Mouse (Mus musculus) hindlimb bud, embryonic 11.5 days (tissue): Measurements from ENCODE around the gene 1700023F06Rik.

ENCODE experiments used
- DNase-seq: peaks from one replicate; pipeline ENCODE4 v3.0.0-alpha.2; 2012; ENCODE audit warnings: low read depth, low spot score; ENCODE audit errors: extremely low spot score

Gene 1700023F06Rik

GRCm38 (mm10) chr11:103192230-103192955, 16.0 kb downstream of the 1700023F06Rik start:
- no peak for DNase-seq

DNA sequence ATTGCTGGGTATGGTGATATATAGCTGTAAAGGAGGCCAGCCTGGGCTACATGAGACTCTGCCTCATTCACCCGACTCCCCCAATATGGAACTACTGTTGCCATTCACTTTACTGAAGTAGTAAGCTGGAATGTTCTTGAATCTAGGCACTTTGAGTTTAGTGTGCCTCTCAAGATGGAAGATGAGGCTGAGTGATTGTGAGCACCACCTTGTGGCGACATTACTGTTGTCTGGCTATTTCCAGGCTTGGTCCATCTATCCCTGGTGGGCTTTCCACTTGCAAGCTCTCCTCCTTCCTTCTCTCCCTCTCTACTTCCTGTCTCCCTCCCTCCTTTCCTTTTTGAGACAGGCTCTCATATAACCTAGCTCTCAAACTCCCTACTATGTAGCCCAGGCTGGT, 23.5 kb downstream of the 1700023F06Rik start:
- peak; percentile 20 for DNase-seq

GRCm38 (mm10) chr11:103181911-103182310, 26.4 kb downstream of the 1700023F06Rik start:
- no peak for DNase-seq

GRCm38 (mm10) chr11:103181349-103181748, 27.0 kb downstream of the 1700023F06Rik start:
- no peak for DNase-seq

- no peak for DNase-seq
Measured at GRCm38 (mm10) chr11:103180426-103180825, 27.9 kb downstream of the 1700023F06Rik start.

DNA sequence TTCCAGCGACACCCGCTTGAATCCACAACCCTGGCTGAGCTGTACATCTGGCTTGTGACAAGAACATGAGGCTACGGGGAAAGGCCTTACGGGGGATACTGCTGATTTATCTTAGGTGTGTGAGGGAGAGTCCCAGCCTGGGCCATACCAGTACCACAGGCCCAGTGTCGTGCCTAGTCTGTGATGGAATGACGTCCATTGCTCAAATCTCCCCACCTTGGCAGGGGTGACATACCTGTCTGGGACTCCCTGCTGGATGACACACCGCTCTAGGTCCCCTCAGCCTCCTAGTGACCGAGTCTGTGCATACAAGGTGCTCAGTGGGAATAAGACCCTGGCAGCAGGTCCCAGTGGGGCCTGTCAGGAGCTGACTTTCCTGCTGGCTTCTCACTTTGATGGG, 29.6 kb downstream of the 1700023F06Rik start:
- no peak for DNase-seq

GRCm38 (mm10) chr11:103177815-103178485, 30.4 kb downstream of the 1700023F06Rik start:
- no peak for DNase-seq

DNA sequence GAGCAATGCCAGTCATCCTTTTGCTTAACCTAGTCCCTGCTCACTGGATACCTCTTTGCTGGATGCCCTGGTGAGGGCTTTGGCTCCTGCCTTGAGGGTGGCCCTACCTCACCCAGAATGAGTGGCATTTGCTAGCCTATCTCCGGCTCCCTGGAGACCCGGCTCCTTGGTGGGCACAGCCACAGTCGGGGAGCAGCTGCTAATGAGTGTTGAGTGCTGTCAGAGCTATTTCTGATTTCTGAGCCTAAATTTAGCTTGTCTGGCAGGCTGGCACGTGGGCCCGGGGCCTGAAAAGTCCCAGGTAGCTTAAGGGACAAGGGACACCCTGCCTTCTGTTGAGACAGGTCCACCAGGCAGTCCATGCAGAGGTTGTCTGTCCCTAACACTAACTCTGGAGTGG, 31.1 kb downstream of the 1700023F06Rik start:
- DNase-seq = no peak

- DNase-seq = no peak
Measured at GRCm38 (mm10) chr11:103176510-103176909, 31.8 kb downstream of the 1700023F06Rik start.

- no peak for DNase-seq
Measured at GRCm38 (mm10) chr11:103175688-103176442, 32.5 kb downstream of the 1700023F06Rik start.

- DNase-seq = no peak
Measured at GRCm38 (mm10) chr11:103174891-103175391, 33.4 kb downstream of the 1700023F06Rik start.

GRCm38 (mm10) chr11:103174411-103174832, 33.9 kb downstream of the 1700023F06Rik start:
- DNase-seq = no peak

DNA sequence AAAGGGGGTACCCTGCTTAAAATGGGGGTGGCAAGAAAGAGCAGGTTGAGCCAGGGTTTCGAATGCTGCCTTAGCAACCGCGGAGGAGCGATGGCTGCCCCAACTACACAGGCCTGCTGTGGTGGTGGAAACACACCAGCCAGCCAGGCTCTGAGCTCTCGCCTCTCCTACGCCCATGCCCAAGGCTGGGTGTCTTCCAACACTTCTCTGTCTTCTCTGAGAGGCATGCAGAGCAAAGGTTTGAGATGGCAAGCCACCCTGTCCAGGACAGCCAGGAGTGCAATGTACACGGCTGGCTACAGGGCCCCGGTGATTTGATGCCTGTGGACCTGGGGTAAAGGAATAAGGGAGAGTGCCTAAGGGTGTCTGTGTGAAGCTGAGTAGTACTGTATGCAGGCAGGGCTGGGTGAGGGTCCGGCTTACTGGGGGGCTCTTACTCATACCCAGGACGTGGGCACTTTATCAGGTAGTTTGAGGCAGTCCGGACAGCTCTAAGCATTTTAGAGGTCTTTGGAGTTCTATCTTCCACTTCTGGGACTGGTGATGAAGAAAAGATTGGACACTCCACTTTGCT, 34.5 kb downstream of the 1700023F06Rik start:
- no peak for DNase-seq

GRCm38 (mm10) chr11:103173041-103173770, 35.2 kb downstream of the 1700023F06Rik start:
- DNase-seq = no peak

DNA sequence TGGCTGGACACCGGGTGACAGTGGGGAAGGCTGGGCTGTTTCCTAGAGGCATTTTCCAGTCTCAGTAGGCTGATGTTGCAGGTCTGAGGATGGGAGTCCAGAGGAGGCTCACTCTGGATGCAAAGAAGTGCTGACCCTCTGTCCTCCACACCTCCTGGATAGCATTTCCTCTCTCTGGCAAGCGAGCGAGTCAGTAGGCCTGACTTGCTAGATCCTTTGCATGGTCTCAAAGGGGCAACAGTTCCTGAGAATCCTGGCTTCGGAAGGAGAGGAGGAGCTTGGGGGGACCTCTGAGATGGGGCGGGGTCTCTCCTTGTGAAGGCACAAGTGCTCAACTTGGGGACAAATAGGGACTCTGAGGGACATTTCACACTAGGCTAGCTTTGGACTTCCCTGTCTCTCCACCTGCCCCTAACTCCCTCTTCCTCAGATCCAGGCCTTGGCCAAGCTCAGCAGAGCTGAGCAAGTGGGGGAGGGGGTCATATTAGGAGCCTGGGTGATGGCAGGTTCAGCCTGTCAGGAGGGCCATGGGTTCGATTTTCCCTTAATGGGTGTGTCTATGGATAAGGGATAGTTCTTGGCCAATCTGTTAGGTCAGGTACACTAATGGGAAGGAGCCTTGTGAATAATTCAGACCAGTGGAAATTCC, 35.8 kb downstream of the 1700023F06Rik start:
- DNase-seq = no peak

DNA sequence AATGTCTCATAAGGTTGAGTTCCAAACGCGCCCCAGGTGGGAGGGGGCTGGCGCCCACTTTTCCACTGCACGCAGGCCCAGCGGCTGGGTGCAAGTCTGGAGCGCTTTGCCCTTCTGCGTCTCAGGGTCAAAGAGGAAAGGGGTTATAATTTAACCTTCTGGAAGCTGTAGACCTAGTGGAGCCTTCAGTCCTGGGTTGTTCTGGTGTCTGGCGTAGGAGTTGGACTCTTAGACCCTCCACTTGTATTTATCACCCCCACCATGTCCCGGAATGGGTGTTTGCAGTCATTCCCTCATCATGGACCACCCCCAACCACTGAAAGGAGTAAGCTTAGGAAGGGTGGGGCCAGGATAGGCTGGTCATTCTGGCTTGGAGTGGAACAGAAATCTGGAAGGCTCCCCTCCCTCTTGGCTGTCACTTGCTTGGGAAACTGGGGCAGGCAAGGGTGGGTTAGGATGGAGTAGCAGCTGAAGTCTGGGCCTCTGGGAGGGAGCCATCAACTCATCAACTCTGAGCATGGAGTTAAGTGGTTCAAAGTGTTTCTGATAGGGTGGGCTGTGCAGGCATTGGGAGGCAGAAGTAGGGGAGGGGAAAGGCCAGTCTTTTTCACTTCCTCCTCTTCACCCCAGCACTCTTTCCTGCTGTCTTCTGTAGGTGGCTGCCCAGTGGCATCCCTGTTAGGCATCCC, 36.5 kb downstream of the 1700023F06Rik start:
- no peak for DNase-seq

DNA sequence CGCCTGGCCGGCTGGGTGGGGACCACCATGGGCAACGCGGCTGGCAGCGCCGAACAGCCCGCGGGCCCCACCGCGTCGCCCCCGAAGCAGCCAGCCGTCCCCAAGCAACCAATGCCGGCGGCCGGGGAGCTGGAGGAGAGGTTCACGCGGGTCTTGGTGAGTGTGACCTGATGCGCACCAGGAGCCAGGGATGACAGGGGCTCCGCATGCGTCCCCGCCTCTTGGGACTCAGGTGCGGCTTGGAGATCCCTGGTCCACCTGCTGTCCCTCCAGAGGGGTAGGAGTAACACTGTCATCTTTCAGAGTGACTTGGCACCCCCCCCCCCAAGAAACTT, 37.1 kb downstream of the 1700023F06Rik start:
- DNase-seq = no peak

DNA sequence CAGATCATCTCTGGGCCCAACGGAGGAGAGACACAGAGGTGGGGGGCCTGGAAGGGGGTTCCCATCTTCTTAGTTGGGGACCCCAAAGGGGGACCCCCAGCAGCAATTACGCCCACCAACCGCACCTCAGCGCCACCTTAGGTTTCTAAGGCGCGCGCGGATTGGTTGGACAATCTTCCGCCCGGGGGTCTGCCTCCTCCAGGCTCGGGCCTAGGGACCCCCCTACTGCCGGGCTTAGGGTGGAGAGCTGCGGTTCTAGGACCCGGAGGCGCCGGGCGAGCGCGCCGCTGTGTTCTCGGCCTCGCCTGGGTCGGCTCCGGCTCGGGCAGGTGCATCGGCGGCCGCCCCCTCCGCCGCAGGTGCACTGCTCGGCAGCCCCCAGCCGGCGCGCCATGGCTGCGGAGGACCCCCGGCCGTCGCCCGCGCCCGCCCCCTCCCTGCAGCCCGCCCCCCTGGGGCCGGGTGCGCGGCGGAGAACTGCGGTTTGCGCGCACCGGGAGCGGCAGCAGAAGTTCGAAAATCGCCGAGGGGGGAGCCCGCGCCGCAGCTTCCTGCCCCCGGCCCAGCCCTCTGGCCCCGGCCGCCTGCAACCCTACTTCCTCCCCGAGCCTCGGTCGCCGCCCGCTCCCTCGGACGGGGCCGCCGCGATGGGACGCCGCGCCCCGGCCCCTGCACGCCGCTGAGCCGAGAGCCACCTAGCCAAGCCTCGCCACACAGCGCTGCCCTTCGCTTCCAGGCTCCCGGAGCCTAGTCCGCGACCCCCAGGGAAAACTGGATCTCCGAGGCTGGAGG, 37.7 kb downstream of the 1700023F06Rik start, which contains the start of gene Fmnl1:
Gene Fmnl1 (plus strand): TSS at position 614 of the 792 bp plus-strand sequence.
- no peak for DNase-seq

- no peak for DNase-seq
Measured at GRCm38 (mm10) chr11:103170111-103170493, 38.3 kb downstream of the 1700023F06Rik start.
